Mouse (Mus musculus): ENCODE data around the gene Fgfr2. TPM values are rescaled to one million over a fixed set of nuclear protein-coding genes. Genes with fewer than 3 reads are reported as not detected.

Gene Fgfr2
- total RNA-seq, 1 experiment from 2014 or later = not detected

- ATAC-seq (replicated peaks in 1 of 2; ENCODE audit: insufficient read depth in 1 of 2, low FRiP score in 2 of 2, low TSS enrichment in 1 of 2, low read depth in 1 of 2, poor library complexity in 2 of 2, severe bottlenecking in 2 of 2) = no peak
Measured at GRCm38 (mm10) chr7:130801811-130802210, 2321.3 kb downstream of the Fgfr2 start.

- no peak for ATAC-seq (replicated peaks in 1 of 2; ENCODE audit: insufficient read depth in 1 of 2, low FRiP score in 2 of 2, low TSS enrichment in 1 of 2, low read depth in 1 of 2, poor library complexity in 2 of 2, severe bottlenecking in 2 of 2)
Measured at GRCm38 (mm10) chr7:130800681-130801080, 2322.5 kb downstream of the Fgfr2 start.

DNA sequence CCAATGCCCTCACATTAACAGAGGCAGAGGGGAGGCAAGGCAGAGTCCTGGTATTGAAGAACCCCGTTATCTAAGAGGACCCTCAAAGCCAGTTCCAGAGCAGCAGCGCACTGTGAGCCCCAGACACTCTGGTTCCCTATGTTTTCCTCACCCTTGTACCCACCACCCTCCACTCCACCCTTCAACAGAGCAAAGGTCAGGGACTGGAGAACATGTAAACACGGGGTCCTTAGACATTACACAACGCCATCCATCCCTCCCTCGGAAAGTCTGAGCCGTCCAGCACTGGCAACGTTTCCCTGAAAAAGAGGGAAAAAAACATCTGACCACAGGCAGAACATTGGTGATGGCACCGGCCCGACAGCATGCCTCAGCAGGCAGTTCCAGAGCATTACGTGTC is 2323.7 kb downstream of the Fgfr2 start:
- ATAC-seq (replicated peaks in 1 of 2; ENCODE audit: insufficient read depth in 1 of 2, low FRiP score in 2 of 2, low TSS enrichment in 1 of 2, low read depth in 1 of 2, poor library complexity in 2 of 2, severe bottlenecking in 2 of 2) = no peak

- ATAC-seq (replicated peaks in 1 of 2; ENCODE audit: insufficient read depth in 1 of 2, low FRiP score in 2 of 2, low TSS enrichment in 1 of 2, low read depth in 1 of 2, poor library complexity in 2 of 2, severe bottlenecking in 2 of 2) = no peak
Measured at GRCm38 (mm10) chr7:130797524-130797923, 2325.6 kb downstream of the Fgfr2 start.

DNA sequence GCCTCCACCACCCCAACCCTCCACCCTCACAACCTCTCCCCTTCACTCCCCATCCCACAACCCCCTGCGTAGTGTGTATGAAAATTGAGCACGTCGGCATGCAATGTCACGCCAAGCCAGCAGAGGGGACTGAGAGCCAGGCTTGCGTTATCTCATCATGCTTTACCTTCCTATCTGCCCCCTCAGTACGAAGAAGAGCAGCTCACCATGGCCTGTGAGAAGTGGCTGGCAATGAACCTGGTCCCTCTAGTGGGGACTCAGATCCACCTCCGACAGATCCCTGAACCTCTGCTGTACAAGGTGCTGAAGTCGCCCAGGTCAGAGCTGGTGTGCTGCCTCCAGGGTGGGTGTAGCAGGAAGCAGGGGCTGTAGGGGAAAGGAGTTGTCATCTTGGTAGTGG is 2326.4 kb downstream of the Fgfr2 start:
- ATAC-seq (replicated peaks in 1 of 2; ENCODE audit: insufficient read depth in 1 of 2, low FRiP score in 2 of 2, low TSS enrichment in 1 of 2, low read depth in 1 of 2, poor library complexity in 2 of 2, severe bottlenecking in 2 of 2) = no peak; a peak in 1 of 4 replicates

- ATAC-seq (replicated peaks in 1 of 2; ENCODE audit: insufficient read depth in 1 of 2, low FRiP score in 2 of 2, low TSS enrichment in 1 of 2, low read depth in 1 of 2, poor library complexity in 2 of 2, severe bottlenecking in 2 of 2) = no peak
Measured at GRCm38 (mm10) chr7:130793671-130794070, 2329.5 kb downstream of the Fgfr2 start.

DNA sequence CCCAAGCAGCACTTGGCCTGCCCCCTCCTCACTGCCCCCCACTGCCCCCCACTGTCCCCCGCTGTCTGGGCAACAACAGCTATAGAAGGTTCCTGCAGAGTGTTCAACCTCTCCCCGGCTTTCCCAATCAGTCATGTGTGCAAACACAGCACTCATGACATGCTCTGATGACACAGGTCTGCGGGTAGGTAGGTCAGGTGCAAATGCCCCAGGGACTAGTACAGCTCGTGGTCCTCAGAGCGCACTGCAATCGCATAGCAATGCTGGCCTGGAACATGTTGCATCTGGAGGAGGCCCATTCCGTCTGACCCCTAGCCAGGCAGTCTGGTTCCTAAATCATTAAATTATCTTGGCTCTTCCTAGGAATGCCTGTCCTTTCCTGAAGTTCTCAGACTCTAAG is 2333.7 kb downstream of the Fgfr2 start:
- no peak for ATAC-seq (replicated peaks in 1 of 2; ENCODE audit: insufficient read depth in 1 of 2, low FRiP score in 2 of 2, low TSS enrichment in 1 of 2, low read depth in 1 of 2, poor library complexity in 2 of 2, severe bottlenecking in 2 of 2)

- no peak for ATAC-seq (replicated peaks in 1 of 2; ENCODE audit: insufficient read depth in 1 of 2, low FRiP score in 2 of 2, low TSS enrichment in 1 of 2, low read depth in 1 of 2, poor library complexity in 2 of 2, severe bottlenecking in 2 of 2)
Measured at GRCm38 (mm10) chr7:130788950-130789349, 2334.2 kb downstream of the Fgfr2 start.

DNA sequence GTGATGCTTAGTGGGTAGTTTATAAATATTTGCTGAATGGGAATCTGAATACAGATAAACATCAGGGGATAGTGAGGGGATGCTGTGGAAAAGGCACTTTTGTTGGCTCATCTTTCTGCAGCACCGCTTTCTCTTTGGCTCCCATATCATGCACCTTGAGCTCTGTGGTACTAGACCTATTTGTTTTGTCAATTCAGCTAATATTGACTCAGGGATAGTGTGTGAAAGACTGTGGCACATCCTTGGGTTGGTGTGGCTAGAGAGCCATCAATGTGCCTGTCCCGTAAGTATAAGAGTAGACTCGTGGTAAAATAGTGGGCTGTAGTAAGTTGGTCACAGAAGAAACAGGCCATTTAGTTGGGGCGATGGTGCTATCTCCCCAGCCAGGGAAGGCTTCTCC is 2335.6 kb downstream of the Fgfr2 start:
- no peak for ATAC-seq (replicated peaks in 1 of 2; ENCODE audit: insufficient read depth in 1 of 2, low FRiP score in 2 of 2, low TSS enrichment in 1 of 2, low read depth in 1 of 2, poor library complexity in 2 of 2, severe bottlenecking in 2 of 2)

DNA sequence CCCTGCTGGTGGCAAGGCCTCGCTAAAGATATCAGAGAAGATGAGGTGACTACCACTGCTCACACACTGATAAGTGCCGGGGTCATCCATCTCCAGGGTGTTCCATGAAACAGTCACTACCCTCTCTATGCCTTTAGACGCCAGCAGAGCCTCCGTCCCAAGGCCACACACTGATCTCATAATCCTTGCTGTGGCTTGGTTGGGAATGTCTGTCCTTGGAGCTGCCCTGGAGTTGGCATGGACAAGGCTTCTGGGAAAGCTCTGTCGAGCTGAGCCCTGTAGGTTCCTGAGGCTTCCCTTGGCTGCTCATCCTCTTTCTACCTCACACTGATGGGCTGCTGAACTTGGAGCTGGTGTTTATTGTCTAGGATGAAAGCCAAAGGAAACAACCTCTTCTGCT is 2336.4 kb downstream of the Fgfr2 start:
- no peak for ATAC-seq (replicated peaks in 1 of 2; ENCODE audit: insufficient read depth in 1 of 2, low FRiP score in 2 of 2, low TSS enrichment in 1 of 2, low read depth in 1 of 2, poor library complexity in 2 of 2, severe bottlenecking in 2 of 2)

DNA sequence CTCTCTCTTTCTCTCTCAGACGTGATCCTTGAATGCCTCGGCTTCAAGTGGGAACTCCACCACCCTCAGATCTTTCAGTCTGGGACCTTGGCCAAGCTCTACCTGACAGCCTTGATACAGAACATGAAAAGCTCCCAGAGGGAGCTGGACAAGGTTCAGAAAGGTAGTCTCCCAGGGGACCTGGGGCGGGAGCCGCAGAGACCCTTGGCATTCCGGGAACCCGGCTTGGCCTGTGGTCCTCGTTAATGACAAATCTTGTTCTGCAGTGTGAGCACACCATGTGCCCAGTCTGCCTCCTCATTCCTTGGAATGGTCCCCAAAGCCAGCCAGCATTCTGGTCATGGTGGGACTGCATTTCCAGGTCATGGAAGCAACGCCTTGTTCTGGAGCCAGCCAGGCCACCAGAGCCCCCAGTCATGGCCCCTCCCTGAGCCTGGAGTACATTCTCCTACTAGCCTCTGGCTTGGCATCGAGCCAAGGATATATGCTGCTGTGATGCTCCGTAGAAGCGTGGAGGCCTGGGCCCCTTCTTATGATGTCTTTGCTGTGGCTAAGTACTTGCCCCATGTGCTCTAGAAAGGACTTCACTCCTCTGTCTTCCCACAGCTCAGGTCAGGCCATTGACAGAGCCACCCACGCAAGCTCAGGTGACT is 2337.1 kb downstream of the Fgfr2 start:
- ATAC-seq (replicated peaks in 1 of 2; ENCODE audit: insufficient read depth in 1 of 2, low FRiP score in 2 of 2, low TSS enrichment in 1 of 2, low read depth in 1 of 2, poor library complexity in 2 of 2, severe bottlenecking in 2 of 2) = no peak

GRCm38 (mm10) chr7:130782501-130783050 is 2340.6 kb downstream of the Fgfr2 start:
- ATAC-seq (replicated peaks in 1 of 2; ENCODE audit: insufficient read depth in 1 of 2, low FRiP score in 2 of 2, low TSS enrichment in 1 of 2, low read depth in 1 of 2, poor library complexity in 2 of 2, severe bottlenecking in 2 of 2) = no peak

GRCm38 (mm10) chr7:130780866-130781419 is 2342.2 kb downstream of the Fgfr2 start:
- ATAC-seq (replicated peaks in 1 of 2; ENCODE audit: insufficient read depth in 1 of 2, low FRiP score in 2 of 2, low TSS enrichment in 1 of 2, low read depth in 1 of 2, poor library complexity in 2 of 2, severe bottlenecking in 2 of 2) = no peak

DNA sequence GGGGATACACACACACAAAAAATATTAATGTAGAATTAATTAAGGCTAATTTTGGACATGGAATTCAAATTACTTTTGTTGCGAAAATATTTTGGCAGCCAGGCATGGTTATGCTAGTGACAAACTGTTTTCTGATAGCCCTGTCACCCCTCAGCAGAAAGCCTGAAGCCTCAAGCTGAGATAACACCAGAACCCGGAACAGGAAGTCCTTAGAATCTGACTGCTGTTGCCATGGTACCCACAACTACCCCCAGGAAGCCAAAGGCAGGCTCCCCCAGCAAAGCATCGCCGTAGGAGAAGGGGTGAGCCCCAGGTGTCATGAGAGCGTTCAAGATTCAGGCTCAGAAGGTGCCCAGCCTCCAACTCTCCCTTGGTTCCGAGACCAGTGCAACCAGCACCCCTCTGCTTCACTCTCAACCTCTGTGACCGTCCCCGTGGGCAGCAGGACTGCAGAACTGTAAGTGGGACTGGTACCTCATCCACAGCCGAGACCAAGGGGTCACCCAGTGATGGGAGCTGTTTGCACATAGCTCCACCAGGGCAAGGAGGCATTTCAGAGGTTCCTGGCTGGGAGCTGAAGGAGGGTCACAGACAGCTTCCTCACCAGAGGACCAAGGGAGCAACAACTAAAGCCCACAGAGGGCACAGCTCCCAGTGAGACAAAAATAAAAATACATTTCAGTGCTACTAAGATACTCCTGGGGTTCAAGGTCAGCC is 2349.1 kb downstream of the Fgfr2 start, which contains the start of gene Btbd16:
TSS of gene Btbd16 (plus strand) at position 156 of the 717 bp plus-strand sequence.
- ATAC-seq (replicated peaks in 1 of 2; ENCODE audit: insufficient read depth in 1 of 2, low FRiP score in 2 of 2, low TSS enrichment in 1 of 2, low read depth in 1 of 2, poor library complexity in 2 of 2, severe bottlenecking in 2 of 2) = peak; percentile 46 to 47; a peak in 2 of 4 replicates

DNA sequence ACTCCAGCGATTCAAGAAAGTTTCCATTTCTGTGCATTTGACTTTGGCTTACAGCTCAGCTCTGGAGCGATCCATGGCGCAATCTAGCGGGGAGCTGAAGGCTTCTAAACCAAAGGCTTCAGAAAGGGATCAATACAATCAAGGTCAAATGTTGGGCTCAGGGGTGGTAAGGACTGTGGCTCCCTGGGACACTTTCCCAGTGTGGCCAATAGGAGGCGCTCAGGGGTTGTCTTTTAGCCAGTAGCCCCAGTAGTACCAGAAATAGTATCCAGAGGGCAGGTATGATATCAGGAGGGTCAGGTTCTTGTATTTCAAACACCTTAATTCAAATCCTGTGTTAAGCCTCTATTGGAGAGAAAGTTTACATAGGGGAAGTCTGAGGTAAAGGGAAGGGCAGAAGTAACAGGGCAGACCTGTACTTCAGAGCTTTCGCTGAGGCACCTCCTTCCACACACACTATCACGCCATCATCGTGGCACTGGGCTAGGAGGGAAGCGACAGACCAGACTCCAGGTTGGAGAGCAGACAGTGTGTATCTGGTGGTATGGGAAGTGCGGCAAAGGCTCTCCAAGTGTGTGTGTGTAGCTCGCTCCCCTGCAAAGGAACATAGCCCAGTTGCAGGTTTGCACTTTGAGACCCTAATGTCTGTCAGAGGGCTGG is 2349.8 kb downstream of the Fgfr2 start:
- ATAC-seq (replicated peaks in 1 of 2; ENCODE audit: insufficient read depth in 1 of 2, low FRiP score in 2 of 2, low TSS enrichment in 1 of 2, low read depth in 1 of 2, poor library complexity in 2 of 2, severe bottlenecking in 2 of 2) = peak; percentile 55 to 57; a peak in 3 of 4 replicates

DNA sequence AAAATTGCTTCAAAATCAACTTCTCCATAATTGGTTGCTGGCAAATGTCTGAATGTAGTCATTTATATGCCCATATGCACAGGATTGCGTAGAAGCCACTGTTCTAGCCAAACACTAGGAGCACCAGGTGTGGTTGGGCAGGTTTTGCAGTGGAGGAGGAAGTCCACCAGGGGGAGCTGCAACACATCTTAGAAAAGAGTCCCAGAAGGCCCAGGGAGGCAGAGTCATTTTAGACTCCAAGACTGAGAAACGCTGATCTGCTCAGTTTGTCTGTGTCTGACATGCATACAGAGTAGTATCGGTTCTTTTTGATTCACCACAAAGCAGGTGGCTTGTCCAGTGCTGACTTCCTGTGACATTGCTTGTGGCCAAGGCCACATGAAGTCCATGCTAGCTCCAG is 2352.4 kb downstream of the Fgfr2 start:
- peak; percentile 71 to 85 for ATAC-seq (replicated peaks in 1 of 2; ENCODE audit: insufficient read depth in 1 of 2, low FRiP score in 2 of 2, low TSS enrichment in 1 of 2, low read depth in 1 of 2, poor library complexity in 2 of 2, severe bottlenecking in 2 of 2)

DNA sequence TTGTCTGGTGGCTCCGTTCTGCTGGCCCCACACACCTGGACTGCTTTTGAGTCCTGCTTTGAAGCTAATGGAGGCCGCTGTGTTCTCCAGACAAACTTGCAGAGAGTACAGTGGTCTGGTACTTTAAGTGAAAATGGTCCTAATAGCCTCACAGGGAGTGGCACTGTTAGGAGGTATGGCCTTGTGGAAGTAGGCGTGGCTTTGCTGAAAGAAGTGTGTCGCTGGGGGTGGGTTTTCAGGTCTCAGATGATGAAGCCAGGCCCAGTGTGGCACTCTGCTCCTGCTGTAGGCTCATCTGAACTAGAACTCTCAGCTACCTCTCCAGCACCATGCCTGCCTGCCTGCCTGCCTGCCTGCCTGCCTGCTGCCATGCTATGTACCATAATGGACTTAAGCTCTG is 2355.0 kb downstream of the Fgfr2 start:
- no peak for ATAC-seq (replicated peaks in 1 of 2; ENCODE audit: insufficient read depth in 1 of 2, low FRiP score in 2 of 2, low TSS enrichment in 1 of 2, low read depth in 1 of 2, poor library complexity in 2 of 2, severe bottlenecking in 2 of 2)

Measured in hematopoietic stem cell, adult 5-6 weeks (primary cell).